Mouse (Mus musculus): ENCODE data around the gene Supt6.

- no peak for TF ChIP-seq JUN (IDR thresholded peaks at IDR 0.05; ENCODE audit: insufficient read depth, low read depth, low read length)
- no peak for TF ChIP-seq IRF4 (IDR thresholded peaks at IDR 0.05; ENCODE audit: low read depth, low read length)
- TF ChIP-seq ELF1 (IDR thresholded peaks at IDR 0.05; ENCODE audit: low read depth, low read length): no peak
- no peak for TF ChIP-seq CTCF (conservative IDR thresholded peaks at IDR 0.05 in 1 of 2, IDR thresholded peaks at IDR 0.05 in 1 of 2; ENCODE audit: low read depth in 2 of 2, low read length in 2 of 2)
- TF ChIP-seq RCOR1 (conservative IDR thresholded peaks at IDR 0.05; ENCODE audit: low read depth, low read length): no peak
- no peak for TF ChIP-seq GABPA (IDR thresholded peaks at IDR 0.05; ENCODE audit: insufficient replicate concordance, low read depth, low read length)
- no peak for TF ChIP-seq MAX (IDR thresholded peaks at IDR 0.05; ENCODE audit: low read length)
- TF ChIP-seq EP300 (IDR thresholded peaks at IDR 0.05; ENCODE audit: low read length): no peak
These were observed 33.8 kb upstream of the Supt6 start for GRCm38 (mm10) chr11:78279586-78279985.

All from CH12.LX (cell line).